Comparison of ENCODE assay signal across 9 mouse cellular contexts in genomic region chr6:146339779-146340178, GRCm38 (mm10).
DNase-seq lines count a peak whose midpoint lies in the region; ATAC-seq and TF ChIP-seq lines count a peak whose summit lies in the region.
"Had no signal": no experiment of that assay in that cellular context is flagged by ENCODE, and none has a peak within 500 bp of the region (broad histone marks: within the 10 kb centered on the region; RNA-seq: fewer than 3 reads in every experiment).

No protein-coding gene starts in this region.

- no peak for ATAC-seq in forebrain, embryonic 13.5 days

- no peaks in the 10 kb centered on the region for H3K36me3 ChIP-seq in kidney, adult 2 months (ENCODE audit: control insufficient read depth, insufficient read depth, low read length)
- no peaks in the 10 kb centered on the region for H3K36me3 ChIP-seq in ES-E14 (ENCODE audit: control insufficient read depth, insufficient read depth, low read length, poor library complexity, severe bottlenecking)
- H3K36me3 ChIP-seq in limb, embryonic 10.5 days, result no peaks in the 10 kb centered on the region
- no peaks in the 10 kb centered on the region for H3K36me3 ChIP-seq in forebrain, embryonic 13.5 days (ENCODE audit: poor library complexity, severe bottlenecking)

- no peak for TF ChIP-seq POLR2A in kidney, adult 2 months (IDR thresholded peaks at IDR 0.05; ENCODE audit: low read depth, low read length)
- no peak for TF ChIP-seq POLR2A in brain, embryonic 14.5 days (IDR thresholded peaks at IDR 0.05; ENCODE audit: borderline replicate concordance, extremely low read depth, insufficient read depth, insufficient read length, poor library complexity, severe bottlenecking)

- intact Hi-C loops in gastrocnemius, adult 2 months (cut with DNase I), result loop anchor here (5.0 kb wide), 2 partner anchors 52 to 507 kb away; no protein-coding TSS in a partner anchor

- H3K4me3 ChIP-seq in kidney, adult 2 months (ENCODE audit: insufficient read depth, low read depth, low read length), result no peak overlapping the region
- no peak overlapping the region for H3K4me3 ChIP-seq in ES-E14 (ENCODE audit: insufficient read depth in 1 of 2, low read depth in 1 of 2, low read length in 2 of 2, poor library complexity in 1 of 2, severe bottlenecking in 1 of 2)
- no peak overlapping the region for H3K4me3 ChIP-seq in gastrocnemius, adult 2 months
- H3K4me3 ChIP-seq in limb, embryonic 10.5 days, result no peak overlapping the region
- H3K4me3 ChIP-seq in forebrain, embryonic 13.5 days, result no peak overlapping the region
- H3K4me3 ChIP-seq: erythroblast, embryonic 14.5 days had no signal

- H3K4me2 ChIP-seq in forebrain, embryonic 13.5 days, result no peak overlapping the region

- no peaks in the 10 kb centered on the region for H3K4me1 ChIP-seq in kidney, adult 2 months (ENCODE audit: control insufficient read depth, insufficient read depth, low read length)
- peaks cover 0 to 13% of the 10 kb centered on the region in 2 experiments; a peak in 2 of 4 replicates for H3K4me1 ChIP-seq in ES-E14 (ENCODE audit: control insufficient read depth in 2 of 2, insufficient read depth in 2 of 2, low read length in 2 of 2, poor library complexity in 1 of 2)
- H3K4me1 ChIP-seq in limb, embryonic 10.5 days, result no peaks in the 10 kb centered on the region
- peaks cover 14% of the 10 kb centered on the region for H3K4me1 ChIP-seq in forebrain, embryonic 13.5 days

- TF ChIP-seq CTCF in kidney, adult 2 months (conservative IDR thresholded peaks at IDR 0.05; ENCODE audit: insufficient read depth, insufficient read length, low read depth, low read length), result peak; percentile 85
- peak; percentile 47; the same call in 1 of the 2 replicates for TF ChIP-seq CTCF in brain, embryonic 14.5 days (IDR thresholded peaks at IDR 0.05; ENCODE audit: borderline replicate concordance, extremely low read depth, insufficient read depth, insufficient read length)
- TF ChIP-seq CTCF in gastrocnemius, adult 2 months (IDR thresholded peaks at IDR 0.05), result peak; percentile 74

- H3K9ac ChIP-seq in ES-E14 (ENCODE audit: insufficient read depth, low read depth, low read length, poor library complexity, severe bottlenecking), result no peak overlapping the region; the same call in 1 of the 2 replicates
- no peak overlapping the region for H3K9ac ChIP-seq in forebrain, embryonic 13.5 days

- DNase-seq in kidney, adult 2 months, result peak; percentile 65
- no peak for DNase-seq in kidney, adult 11 months
- peak; percentile 52 for DNase-seq in ES-E14 (ENCODE audit: low read depth, low spot score)
- peak; percentile 38 for DNase-seq in brain, embryonic 14.5 days (ENCODE audit: low read depth)
- DNase-seq in gastrocnemius, adult 2 months, result peak; percentile 78
- peak; percentile 72 for DNase-seq in limb, embryonic 10.5 days (ENCODE audit: low spot score)
- DNase-seq in retina, embryonic 14.5 days (ENCODE audit: low spot score), result peak; percentile 78

- H3K27ac ChIP-seq in kidney, adult 2 months (ENCODE audit: insufficient read depth, low read depth, low read length), result no peak overlapping the region
- H3K27ac ChIP-seq in ES-E14 (ENCODE audit: insufficient read depth, low read depth, low read length, poor library complexity, severe bottlenecking), result no peak overlapping the region
- H3K27ac ChIP-seq in gastrocnemius, adult 2 months, result peak overlapping the region; percentile 46; the same call in 1 of the 2 replicates
- H3K27ac ChIP-seq in limb, embryonic 10.5 days, result no peak overlapping the region
- no peak overlapping the region for H3K27ac ChIP-seq in forebrain, embryonic 13.5 days

- in situ Hi-C loops in ES-E14 (cut with MboI; ENCODE audit: low sequenced_read_pairs in 2 of 2, unreplicated experiment in 2 of 2), result no loop called here

- no peaks in the 10 kb centered on the region for H3K27me3 ChIP-seq in kidney, adult 2 months (replicated peaks; ENCODE audit: control insufficient read depth, insufficient read depth, low read length)
- no peaks in the 10 kb centered on the region for H3K27me3 ChIP-seq in limb, embryonic 10.5 days (ENCODE audit: low read depth, poor library complexity, severe bottlenecking)
- no peaks in the 10 kb centered on the region for H3K27me3 ChIP-seq in forebrain, embryonic 13.5 days

- H3K9me3 ChIP-seq in ES-E14 (ENCODE audit: control insufficient read depth, insufficient read depth, low read depth, low read length), result no peaks in the 10 kb centered on the region
- no peaks in the 10 kb centered on the region for H3K9me3 ChIP-seq in limb, embryonic 10.5 days (replicated peaks)
- no peaks in the 10 kb centered on the region for H3K9me3 ChIP-seq in forebrain, embryonic 13.5 days (replicated peaks)

- WGBS in kidney, adult 2 months, result 61% methylated on average over 10 of the region's 10 CpGs
- 67% methylated on average over 10 of the region's 10 CpGs for WGBS in limb, embryonic 10.5 days
- WGBS in forebrain, embryonic 13.5 days, result 73% methylated on average over 10 of the region's 10 CpGs

TF ChIP-seq in ES-E14, 5 proteins besides CTCF, POLR2A, EP300 and RAD21:
- no peak for TF ChIP-seq HCFC1 (IDR thresholded peaks at IDR 0.05; ENCODE audit: borderline replicate concordance, insufficient read depth, low read length)
- TF ChIP-seq CHD2 (IDR thresholded peaks at IDR 0.05; ENCODE audit: low read depth, low read length), result no peak
- no peak for TF ChIP-seq ZC3H11A (IDR thresholded peaks at IDR 0.05; ENCODE audit: borderline replicate concordance, low read depth, low read length)
- TF ChIP-seq ZNF384 (IDR thresholded peaks at IDR 0.05; ENCODE audit: low read depth, low read length), result no peak
- no peak for TF ChIP-seq MAFK (IDR thresholded peaks at IDR 0.05; ENCODE audit: insufficient read depth, low read depth, low read length)
